Mouse (Mus musculus) Muller cell, postnatal 12 days (primary cell): Measurements from ENCODE around the gene Wnt7b.

Source experiments
- DNase-seq: peaks from one replicate; pipeline ENCODE4 v3.0.0-alpha.2; 2015; ENCODE audit errors: inconsistent ontology term

Gene Wnt7b

DNA sequence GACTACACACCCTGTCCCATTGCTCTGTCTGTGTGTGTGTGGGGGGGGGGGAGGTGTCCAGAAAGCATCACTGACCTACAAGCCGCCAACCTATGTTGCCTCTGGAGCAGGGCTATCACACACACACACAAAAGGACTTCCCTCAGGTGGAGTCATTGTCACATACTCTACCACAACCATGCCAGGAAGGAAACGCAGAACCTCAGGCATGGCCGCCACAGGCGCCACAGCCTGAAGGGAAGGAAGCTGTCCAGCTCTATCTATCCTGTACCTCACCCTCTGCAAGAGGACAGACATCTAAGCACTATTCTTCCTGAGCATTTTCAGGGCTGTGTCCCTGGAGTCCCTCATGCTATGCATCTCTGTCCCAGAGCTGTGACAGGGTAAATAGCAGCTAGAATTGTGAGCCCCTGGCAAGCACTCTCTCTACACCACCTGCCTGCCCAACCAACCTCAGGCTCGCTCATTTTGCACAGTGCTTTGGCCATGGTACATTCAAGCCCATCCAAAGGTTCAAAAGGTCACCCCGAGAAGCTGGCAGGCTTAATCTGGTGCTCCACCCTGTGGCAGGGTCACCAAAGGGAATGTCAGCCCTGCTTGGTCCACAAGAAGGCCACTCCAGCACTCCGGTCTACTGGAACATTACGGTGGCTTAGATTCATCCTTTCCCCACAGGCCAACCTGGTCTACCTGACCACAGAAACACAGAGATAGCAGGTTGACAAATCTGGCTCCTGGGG lies 12.1 kb downstream of the Wnt7b start:
- DNase-seq: no peak

DNA sequence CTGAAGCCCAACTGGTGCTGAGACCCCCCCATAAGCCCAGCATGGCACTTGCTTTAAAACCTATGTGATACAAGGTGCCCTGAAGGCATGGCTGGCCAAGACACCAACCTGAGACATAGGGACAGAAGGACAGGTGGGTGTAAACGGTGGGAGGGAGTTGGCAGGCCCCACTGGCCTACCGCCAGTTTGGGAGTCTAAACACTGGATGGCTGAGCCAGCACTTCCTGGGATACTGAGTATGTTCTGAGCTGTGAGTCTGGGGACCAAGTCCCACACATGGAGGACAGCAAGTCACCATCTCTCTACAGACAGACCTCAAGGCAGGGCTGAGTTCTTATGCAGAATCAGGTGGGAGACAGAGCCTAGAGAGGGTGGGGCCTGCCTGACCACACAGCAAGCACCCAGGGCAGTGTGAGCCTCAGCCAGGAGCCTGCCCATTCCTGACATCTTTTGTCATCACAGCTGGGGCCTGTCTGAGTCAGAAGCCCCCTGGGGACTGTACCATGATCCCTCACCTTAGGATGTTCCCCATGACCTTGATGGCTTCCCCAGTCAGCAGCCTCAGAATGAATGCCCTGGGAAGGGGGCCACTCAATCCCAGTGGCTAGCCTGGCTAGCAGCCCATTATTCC lies 13.0 kb downstream of the Wnt7b start:
- DNase-seq: no peak

DNA sequence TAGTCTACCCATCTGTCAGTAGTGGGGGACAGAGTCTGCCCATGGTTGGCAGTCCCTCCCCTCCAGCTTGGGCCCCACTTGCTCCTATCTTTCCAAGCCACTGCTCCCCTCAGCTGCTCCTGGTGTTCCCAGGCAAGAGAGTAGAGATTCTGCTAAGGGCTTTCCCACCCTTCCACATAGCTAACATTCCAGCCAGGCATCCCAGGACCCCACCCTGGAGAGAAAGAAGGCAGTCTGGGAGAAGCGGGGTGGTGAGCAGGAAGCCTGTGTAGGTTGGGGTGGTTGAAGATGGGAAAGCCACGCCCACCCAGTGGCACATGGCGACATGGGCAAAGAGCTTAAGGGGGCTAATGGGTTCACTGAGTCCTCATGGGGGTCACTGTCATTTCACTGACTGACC lies 13.9 kb downstream of the Wnt7b start:
- DNase-seq: peak; percentile 62

DNA sequence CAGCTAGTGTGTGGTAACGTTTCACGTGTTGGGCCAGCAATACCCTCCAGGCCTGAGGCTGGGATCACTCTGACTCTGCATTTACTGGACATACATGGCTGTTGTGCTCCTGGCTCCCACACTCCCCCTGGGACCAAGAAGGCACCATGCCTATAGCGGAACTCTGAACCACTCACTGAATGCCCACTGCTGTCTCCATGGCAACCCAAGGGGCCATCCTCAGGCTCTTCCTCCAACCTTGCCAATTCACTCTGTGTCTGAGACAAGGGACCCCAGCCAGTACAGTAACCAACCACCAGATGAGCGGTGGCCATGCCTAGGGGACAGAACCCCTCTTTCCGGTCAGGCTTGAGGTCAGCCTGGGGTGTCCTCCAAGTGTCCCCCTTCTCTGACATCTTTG lies 17.3 kb downstream of the Wnt7b start:
- DNase-seq: no peak

DNA sequence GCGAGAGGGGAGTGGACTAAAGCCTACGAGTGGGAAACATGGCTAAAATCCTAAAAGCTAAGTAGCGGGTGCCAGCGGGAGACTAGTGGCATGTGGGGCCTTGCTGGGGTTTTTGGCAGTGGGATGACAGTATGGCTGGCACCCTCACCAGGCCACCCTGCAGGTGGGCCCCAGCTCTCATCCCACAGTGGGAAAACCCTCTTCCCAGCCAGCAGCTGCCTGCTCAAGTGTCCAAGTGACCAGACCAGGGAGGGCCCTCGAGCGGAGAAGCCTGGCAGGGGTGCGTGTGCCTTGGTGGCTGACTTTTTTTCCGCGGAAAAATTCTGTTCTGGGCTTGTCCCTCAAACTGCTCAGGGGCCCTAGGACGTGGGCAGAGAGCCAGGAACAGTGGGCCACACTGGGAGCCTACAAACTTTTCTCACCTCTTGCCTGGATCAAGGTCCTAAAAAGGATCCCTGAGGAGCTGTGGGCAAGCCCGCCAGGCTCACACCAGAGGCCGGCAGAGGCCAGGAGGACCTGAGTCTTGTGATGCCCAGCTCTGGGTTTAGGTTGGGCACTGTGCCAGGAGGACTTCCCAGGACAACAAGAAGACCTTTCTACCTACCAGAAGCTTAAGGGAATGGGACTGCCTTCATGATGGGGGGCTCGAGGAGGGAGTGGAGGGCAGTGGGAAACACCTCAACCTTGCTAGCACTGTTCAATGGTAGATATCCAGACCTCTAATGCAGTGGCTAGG lies 18.1 kb downstream of the Wnt7b start:
- no peak for DNase-seq

DNA sequence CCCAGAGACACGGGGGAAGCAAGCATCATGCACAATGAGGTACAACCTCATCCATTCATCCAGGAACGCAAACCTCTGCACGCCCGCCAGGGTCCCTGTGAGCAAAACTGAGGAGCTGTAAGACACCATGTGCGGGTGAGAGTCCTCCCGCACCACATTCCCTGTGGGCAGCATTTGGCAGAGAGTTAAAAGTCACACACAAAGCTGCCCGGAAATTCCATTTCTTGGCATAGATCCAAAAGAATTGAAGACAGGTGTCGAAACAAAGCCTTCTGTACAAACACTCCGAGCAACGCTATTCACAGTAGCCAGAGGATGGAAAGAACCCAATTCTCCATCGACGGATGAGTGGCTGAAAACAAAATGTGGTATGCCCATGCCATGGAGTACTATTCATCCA lies 20.3 kb downstream of the Wnt7b start:
- no peak for DNase-seq

DNA sequence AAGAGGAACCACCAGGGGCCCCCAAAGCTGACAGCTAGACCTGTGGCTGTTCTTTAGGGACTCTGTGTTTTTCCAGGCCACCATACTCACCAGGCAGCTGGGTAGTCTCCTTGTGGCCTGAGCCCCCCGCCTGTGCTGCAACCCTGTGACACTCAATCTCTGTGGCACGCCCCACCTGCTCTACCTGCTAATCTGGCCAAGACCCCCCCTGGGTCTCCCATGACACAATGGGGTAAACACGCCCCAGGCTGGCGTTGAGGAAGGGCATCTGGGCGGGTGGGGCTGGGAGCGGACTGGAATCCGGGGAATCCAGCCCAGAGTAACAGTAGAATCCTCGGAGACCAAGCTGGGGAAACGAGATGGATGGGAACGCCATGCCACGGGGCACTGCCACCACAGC lies 21.4 kb downstream of the Wnt7b start:
- no peak for DNase-seq

DNA sequence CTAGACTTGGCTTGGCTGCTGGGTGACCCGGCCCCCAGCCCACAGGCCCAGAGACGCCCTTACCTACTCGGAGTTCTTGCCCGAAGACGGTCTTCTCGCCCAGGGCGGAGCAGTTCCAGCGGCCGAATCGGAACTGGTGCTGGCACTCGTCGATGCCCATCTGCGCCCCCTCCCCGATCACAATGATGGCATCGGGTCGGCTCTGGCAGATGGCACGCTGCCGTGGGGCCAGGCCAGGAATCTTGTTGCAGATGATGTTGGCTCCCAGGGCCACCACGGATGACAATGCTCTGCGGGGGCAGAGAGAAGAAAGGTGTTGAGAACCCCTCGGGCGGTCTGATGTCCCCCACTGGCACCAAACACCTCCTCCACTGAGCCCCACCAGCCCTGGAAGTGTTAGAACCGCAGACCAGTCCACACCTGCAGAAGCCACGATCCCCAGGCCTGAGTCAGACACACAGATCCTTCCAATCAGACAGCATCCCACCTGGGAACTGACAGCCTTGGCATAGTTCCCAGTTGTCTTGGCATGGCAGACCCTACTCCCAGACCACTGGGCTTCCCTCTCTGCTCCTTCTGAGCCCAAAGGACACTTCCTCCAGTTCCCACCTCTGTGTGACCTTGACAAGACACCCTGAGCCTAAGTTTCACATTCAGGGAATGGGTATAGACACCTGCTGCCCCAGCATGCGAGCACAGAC lies 23.3 kb downstream of the Wnt7b start:
- no peak for DNase-seq

DNA sequence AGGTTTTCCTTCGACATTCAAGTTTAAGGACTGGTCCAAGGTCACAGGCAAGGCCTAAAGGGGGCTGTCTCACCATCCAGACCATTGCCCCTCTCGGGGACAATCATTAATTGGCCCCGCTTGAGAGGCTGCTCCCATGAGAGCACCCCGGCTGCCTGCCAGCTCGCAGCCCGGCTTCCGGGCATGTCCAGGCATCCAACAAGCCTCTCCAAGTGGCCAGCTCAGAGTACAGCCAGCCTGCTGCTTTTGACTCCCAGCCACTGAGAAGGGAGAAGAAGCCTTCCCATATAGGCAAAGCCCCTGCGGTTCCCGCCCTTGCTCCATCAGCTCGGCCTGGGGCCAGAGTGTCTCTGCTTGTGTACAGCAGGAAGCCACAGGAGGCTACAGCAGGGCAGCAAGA lies 26.5 kb downstream of the Wnt7b start:
- DNase-seq: peak; percentile 84

DNA sequence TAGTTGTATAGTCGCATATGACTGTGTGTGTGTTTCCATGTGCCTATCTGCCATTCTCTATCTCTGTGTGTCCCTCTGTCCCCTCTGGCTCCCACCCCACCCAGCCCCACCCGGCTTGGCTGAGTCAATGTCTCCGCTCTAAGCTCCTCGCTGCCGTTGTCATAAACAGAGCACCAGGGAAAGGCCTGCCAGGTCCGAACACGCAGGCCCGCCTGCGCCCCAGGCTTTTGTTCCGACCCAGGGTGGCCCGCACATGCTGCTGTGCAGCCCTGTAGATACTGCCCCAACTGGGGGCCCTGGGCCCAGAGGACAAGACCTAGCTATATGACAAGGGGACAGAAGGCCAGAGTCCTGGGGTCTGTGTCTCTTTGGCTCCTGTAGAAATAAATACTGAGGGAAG lies 28.9 kb downstream of the Wnt7b start:
- no peak for DNase-seq

DNA sequence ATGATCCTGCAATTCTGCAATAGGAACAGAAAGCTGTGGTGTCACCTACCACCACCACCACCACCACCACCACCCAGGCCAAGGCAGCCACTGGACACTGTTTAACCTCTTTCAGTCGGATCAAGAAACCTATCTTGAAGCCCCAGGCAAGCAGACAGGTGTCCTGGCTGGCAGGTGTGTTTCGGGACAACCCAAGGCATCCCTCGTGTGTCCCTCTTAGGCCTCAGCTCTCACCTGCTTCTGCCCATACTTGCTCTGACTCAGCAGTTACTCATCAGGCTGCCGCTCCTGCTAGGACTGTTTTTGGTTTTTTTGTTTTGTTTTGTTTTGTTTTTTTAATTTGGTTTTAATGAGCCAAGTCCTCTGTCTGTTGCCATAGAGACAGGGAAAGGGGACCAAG lies 35.8 kb downstream of the Wnt7b start:
- no peak for DNase-seq

DNA sequence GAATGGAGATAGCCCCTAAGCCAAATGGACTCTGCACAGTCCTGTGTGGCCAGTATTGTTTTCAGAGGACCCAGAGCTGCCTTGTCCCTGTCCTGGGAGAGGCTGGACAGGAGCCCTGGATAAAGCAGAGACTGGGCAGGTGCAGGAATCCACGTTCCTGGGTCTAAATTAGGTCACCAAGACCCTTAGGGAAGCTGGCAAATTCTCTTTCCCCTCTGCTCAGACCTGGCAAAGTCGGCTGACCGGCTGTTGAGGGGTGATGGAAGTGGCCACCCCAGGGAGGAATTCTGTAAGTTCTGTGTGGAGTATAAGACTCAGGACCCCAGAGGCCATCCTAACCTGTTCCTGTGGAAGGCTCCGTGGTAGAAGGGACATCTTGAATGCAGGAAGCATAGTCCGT lies 36.9 kb downstream of the Wnt7b start:
- no peak for DNase-seq

DNA sequence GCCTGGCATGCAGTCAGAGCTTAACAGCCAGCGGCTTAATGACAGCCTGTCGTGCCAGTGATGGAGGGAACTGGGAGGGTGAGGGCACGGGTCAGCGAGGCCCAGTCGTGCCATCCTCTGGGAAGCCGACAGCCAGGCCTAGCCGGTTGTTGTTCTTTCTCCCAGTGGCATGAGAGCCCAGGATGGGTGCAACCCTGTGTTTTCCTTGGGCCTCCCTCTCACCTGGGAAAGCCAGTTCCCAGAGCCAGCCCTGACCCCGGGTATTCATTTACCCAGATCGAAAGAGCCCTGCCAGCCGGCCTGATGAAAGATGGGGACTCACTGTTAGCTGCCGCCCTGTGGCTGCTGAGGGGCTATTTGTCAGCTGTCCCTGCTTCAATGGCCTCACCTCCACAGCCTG lies 44.1 kb downstream of the Wnt7b start:
- DNase-seq: no peak

DNA sequence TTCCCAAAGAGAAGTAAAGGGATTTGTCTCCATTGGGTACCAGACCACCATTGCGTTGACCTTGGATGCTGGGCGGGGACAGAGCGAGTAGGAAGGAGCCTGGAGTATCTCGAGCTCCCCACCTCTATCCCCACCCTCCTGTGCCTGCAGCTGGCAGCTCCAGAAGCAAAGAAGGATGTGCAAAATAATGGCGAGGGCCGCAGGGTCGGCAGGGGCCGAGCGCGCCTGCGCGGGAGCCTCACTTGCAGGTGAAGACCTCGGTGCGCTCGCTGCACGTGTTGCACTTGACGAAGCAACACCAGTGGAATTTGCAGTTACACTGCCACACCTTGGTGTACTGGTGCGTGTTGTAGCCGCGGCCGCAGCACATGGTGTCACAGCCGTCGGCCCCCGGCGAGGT lies 45.1 kb downstream of the Wnt7b start:
- no peak for DNase-seq

DNA sequence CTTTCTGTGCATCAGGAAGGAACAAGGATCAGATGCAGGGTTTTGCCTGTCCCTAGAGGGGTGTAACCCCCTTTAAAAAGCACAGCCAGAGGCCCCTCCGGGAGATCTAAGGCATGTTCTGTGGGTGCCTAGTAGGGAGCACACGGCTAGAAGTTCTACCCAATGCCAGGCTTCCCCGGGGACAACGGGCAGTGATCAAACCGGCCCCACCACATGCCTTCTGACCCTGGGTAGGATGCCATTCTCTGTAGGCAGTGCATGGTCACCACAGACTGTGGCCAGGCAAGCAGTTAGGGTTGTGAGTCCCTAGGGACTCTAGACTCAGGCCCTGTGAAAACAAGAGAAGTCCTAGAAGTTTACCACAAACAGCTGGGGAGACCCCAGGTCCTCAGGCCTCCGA lies 47.6 kb downstream of the Wnt7b start:
- DNase-seq: no peak

DNA sequence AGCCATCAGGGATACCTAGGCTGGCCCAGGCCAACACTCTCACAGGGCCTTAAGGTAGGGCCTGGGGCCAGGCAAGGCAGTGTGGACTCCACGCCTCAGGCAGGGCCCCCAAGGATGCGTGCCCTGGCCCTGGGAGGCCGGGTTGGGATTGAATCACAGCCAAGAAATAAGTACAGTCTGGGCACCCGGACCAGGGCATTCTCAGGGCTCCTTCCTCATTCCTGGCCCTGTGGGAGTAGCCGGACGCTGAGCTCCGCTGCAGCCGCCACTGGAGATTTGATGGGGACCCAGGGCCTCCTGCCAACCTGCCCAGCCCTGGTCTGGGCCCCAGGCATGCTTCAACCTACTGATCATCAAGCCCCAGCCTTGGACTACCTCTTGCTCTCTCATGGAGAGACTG lies 48.1 kb downstream of the Wnt7b start:
- DNase-seq: peak; percentile 48

DNA sequence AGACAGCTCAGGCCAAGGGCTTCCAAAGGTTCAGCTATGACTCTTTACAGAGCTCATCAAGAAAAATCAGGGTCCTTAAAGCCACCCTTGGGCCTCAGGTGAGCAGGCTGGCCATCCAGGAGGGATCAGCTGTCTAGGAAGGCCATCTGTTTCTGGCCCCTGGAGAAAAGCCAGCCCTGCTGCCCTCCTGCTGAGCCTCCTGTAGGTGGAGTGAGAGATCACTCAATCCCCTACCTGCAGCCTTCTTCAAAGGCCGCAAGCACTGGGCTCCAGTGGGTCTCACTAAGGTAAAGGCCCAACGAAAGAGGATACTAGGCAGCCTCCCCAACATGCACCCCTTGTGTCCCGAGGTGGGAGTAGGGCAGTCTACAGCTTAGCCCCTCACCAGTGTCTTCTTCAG lies 50.2 kb downstream of the Wnt7b start:
- no peak for DNase-seq

DNA sequence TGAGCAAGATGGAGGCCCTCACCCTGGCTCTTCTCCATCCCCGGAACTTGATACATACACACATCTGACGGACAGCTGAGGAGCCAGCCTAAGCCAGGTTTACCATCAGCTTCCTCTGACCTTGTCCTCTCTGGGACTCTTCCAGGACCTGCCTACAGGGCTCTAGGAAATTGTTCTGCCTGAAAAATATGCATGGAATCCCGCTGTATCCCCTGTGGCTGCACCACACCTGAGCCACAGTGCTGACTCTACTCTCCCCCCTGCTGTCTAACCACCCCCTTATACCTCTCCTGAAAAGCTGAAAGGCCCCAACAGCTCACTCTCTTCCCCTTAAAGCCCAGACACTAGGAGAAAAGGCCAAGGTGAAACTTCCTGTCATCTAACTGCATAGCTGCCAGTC lies 52.4 kb downstream of the Wnt7b start:
- no peak for DNase-seq

DNA sequence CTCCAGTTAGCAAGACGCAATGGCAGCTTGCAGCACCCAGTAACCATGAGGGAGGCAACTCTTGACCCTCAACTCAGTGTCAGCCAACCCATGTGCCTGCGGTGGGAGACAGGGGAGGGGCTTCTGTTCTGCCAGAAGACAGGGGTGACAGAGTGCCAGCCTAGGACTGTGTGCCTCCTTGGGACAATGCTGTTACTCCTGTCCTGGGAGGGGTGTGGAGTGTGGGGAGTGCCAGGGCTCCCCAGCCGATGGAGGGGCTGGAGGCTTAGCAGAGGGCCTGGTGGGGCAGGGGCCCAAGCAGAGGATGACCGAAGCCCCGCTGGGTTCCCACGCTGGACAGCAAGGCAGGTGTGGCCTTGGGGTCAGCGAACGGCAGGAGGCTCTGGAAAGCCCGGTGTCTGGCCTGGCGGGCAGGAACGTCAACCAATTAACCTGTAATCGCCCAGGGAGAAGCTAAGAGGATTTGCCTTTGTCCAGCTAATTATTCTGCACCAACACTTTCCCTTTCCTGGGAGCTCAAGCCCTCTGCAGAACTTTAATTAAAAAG lies 57.8 kb downstream of the Wnt7b start:
- no peak for DNase-seq

DNA sequence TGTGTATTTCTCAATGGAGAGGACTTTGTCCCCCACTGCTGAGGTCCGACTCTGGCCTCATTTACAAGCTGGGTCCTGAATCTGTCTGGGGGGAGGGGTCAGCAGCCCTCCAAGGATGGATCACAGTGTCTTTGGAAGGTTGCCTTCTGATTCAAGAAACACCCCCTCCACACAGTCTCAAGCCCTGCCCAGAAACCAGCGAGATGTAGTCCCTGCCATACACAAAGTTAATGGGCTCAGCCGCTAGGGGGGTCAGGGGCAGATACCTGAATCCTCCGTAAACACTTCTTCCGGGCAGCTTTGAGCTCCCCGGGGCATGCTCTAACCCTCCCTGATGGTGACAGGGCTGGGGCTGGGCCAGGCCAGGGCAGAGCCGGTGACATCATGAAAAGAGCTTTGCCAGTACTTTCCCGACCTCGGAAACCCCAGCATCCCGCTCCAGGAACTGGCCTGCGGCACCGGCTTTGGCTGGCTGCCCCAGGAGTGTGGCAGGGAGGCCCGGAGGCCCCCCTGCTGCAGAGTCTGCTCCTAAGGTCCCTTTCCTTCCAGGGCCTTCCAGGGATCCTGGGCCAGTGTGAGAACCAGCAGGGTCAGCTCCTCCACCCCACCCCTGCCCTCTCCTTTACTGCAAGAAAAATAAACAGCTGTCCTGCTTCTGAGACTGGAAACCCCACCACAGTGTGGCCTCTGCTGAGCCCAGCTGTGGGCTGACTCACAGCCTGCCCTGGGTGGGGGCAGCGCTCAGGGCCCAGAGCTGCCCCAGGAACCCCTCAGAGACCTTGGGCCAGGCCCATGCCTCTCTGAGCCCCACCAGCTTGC lies 58.9 kb downstream of the Wnt7b start:
- DNase-seq: peak; percentile 91

DNA sequence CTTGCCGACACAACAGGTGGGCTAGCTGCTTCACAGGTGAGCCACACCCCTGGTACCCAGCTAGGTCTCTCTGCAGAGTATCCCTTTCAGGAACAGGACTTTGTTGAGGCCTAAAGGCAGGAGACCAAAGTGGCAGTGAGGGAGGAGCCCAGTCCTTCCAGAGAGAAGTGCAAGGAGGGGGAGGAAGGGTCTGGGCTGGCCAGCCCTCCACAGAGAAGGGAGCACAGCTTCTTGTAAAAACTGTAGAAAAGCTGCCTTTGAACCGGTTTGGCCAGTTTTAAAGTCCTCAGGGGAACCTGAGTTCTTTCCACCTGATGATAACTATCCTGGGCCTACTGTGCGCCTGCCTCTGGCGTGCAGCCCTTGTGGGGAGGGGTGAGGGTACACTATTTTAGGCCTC lies 62.8 kb downstream of the Wnt7b start:
- DNase-seq: no peak
